Mouse (Mus musculus) liver, embryonic 12.5 days (tissue): ENCODE data around the gene Zfp618. TPM values are rescaled to one million over a fixed set of nuclear protein-coding genes. Genes with fewer than 3 reads are reported as not detected.
A peak's percentile ranks its signal among the peaks of the same experiment; 100 is the strongest.

ENCODE experiments used
- ATAC-seq: fragments of 200-750 bp; cut with Nextera tagmentation; 2 replicates; pipeline ENCODE4 v1.8.0; 2017; ENCODE audit warnings: moderate number of reproducible peaks, mild to moderate bottlenecking, moderate library complexity
- H3K27ac ChIP-seq: fragments of 300-500 bp; sonication (generic); 2 replicates; pipeline ENCODE4 v1.5.1; 2016; ENCODE audit warnings: mild to moderate bottlenecking
- H3K27me3 ChIP-seq: fragments of 300-500 bp; sonication (generic); replicated peaks from 2 replicates; pipeline ENCODE4 v1.6.1; 2016; ENCODE audit warnings: mild to moderate bottlenecking, moderate library complexity
- H3K36me3 ChIP-seq: fragments of 300-500 bp; sonication (generic); 2 replicates; pipeline ENCODE4 v1.6.1; 2016; ENCODE audit warnings: mild to moderate bottlenecking, moderate library complexity
- H3K4me1 ChIP-seq: fragments of 300-500 bp; sonication (generic); 2 replicates; pipeline ENCODE4 v1.6.1; 2016
- H3K4me2 ChIP-seq: fragments of 300-500 bp; sonication (generic); 2 replicates; pipeline ENCODE4 v1.6.1; 2016; ENCODE audit warnings: mild to moderate bottlenecking, moderate library complexity
- H3K4me3 ChIP-seq: fragments of 300-500 bp; sonication (generic); 2 replicates; pipeline ENCODE4 v1.5.1; 2016; ENCODE audit warnings: mild to moderate bottlenecking, moderate library complexity
- H3K9ac ChIP-seq: fragments of 300-500 bp; sonication (generic); 2 replicates; pipeline ENCODE4 v1.6.1; 2016; ENCODE audit warnings: mild to moderate bottlenecking, moderate library complexity
- H3K9me3 ChIP-seq: fragments of 300-500 bp; sonication (generic); replicated peaks from 2 replicates; pipeline ENCODE4 v1.6.1; 2016; ENCODE audit warnings: mild to moderate bottlenecking, moderate library complexity
- WGBS: fragments of 180-500 bp; shearing (Covaris S2); methylation state at CpG from one replicate; pipeline ENCODE4 v1.1.7; 2016; ENCODE audit not compliant: insufficient replicate concordance; 5-methylcytosine and 5-hydroxymethylcytosine counted together
- polyA plus RNA-seq: library from polyadenylated mRNA; unstranded; fragments of >200 nt; fragmentation: Nextera tagmentation; extraction: Ambion mirVana; gene quantifications from 2 replicates; pipeline ENCODE4 v1.2.1, GENCODE M21; 2016

Zfp618 gene
- polyA plus RNA-seq, result 4.4 and 5.8 TPM in 2 replicates

DNA sequence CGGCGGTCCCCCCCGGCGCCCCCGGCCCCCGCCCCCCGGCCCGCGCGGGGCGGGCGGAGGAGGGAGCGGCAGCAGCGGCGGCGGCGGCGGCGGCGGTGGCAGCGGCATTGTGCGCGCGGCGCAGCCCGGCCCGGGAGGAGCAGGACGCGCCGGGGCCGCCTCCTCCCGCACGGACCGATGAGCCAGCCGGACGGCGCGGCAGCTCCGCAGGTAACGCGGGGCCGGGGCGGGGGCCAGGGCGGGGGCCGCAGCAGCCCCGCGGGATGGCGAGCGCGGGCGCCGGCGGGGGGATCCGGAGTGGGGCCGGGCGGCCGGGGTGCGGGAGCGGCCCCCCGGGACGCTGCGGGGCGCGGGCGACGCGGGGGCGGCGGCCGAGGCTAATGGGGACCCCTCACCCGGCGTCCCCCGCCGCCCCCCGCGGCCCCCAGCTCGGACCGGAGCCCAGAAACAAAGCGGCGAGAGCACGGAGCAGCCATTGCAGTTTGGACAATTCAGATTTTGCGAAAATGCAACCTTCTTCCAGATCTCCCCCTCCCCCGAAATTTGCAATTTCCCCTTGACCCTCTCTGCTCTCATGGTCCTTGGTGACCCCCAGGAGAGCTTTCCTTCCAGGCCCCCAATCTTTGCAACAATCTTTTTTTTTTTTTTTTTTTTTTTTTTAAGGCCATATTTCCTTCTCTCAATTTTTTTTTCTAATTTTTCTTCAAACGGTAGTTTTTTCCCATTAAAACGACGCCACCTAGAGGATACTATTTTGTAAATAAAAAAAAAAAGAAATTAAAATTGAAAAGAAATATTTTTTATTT, at the start of gene Zfp618:
Gene Zfp618 (plus strand): TSS at position 77 of the 806 bp plus-strand sequence.
- Histone ChIP-seq H3K9me3 (no peaks in the 10 kb centered on the region), H3K9ac (peak within 1 kb of the TSS; percentile 61), H3K4me3 (peak within 1 kb of the TSS; percentile 62), H3K36me3 (no peaks in the 10 kb centered on the region), H3K27me3 (peaks cover 41% of the 10 kb centered on the region), H3K4me2 (peak within 1 kb of the TSS; percentile 63), H3K4me1 (0 out of 2 replicates have a peak, but pooled peaks cover 4% of the 10 kb centered on the region), H3K27ac (peak within 1 kb of the TSS; percentile 56; the same call in 1 of the 2 replicates)
- no peak for ATAC-seq
- WGBS, result under 1% methylated on average over 50 of the region's 86 CpGs

GRCm38 (mm10) chr4:62917056-62917455, 48.3 kb upstream of the Zfp618 start:
- no peak for ATAC-seq
- no peaks in the 10 kb centered on the region for H3K27me3 ChIP-seq
- H3K27ac ChIP-seq, result no peak overlapping the region
- H3K36me3 ChIP-seq, result no peaks in the 10 kb centered on the region
- H3K4me2 ChIP-seq, result no peak overlapping the region
- H3K4me3 ChIP-seq, result no peak overlapping the region
- 80% methylated on average over 8 of the region's 8 CpGs for WGBS
- H3K4me1 ChIP-seq, result no peaks in the 10 kb centered on the region
- no peak overlapping the region for H3K9ac ChIP-seq
- no peaks in the 10 kb centered on the region for H3K9me3 ChIP-seq

GRCm38 (mm10) chr4:62933798-62934197, 31.6 kb upstream of the Zfp618 start:
- Histone ChIP-seq H3K4me2 (no peak overlapping the region), H3K36me3 (no peaks in the 10 kb centered on the region), H3K9ac (no peak overlapping the region), H3K4me3 (no peak overlapping the region), H3K9me3 (0 out of 2 replicates have a peak, but pooled peaks cover 3% of the 10 kb centered on the region), H3K4me1 (no peaks in the 10 kb centered on the region), H3K27ac (no peak overlapping the region), H3K27me3 (no peaks in the 10 kb centered on the region)
- WGBS, result 71% methylated on average over 4 of the region's 4 CpGs
- ATAC-seq, result no peak

GRCm38 (mm10) chr4:62935589-62936218, 29.7 kb upstream of the Zfp618 start:
- Histone ChIP-seq H3K4me3 (no peak overlapping the region), H3K4me1 (no peaks in the 10 kb centered on the region)
- 73% methylated on average over 11 of the region's 11 CpGs for WGBS

DNA sequence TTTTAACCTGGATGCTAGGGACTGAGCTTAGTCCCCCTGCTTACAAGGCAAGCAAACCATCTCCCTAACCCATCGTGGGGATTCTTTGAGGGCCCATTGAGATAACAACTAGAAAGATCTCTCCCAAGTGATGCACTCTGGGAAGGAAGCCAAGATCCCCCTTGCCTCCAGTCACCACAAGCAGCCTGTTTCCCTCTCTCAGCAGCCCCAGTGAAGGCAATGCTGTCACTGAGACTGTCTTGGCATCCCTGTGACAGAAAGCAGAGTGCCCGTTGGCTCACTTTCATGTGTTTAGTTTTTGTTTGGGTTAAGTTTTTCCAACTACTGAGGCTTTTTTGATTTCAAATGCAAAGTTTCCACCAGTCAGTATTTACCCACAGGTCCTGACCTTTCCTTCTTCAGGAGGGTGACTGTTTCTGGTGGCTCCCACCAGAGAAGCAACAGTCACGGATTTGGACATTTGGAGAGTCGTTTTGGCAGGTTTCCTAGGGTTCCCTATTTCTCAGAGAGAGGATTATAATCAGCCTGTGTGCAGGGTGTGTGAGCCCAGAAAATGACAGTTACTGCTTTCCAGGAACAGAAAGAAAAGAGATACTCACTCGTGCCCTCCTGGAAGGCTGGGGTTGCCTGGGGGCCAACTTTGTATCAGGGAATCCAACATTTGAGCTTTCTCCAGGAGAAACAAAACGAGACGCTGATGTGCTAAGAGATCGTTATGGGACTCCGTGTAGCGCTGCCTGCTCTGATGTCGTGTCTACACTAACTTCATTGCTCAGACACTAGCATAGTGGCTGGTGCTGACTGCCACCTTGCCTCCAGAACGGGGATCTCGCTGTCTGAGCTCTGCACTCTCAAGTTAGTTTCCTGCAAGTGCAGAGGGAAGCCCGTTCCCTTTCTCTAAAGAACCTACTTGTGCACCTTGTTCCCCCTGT, 23.1 kb upstream of the Zfp618 start:
- Histone ChIP-seq H3K27me3 (no peaks in the 10 kb centered on the region), H3K4me2 (no peak overlapping the region), H3K4me1 (no peaks in the 10 kb centered on the region), H3K9me3 (no peaks in the 10 kb centered on the region), H3K9ac (no peak overlapping the region), H3K4me3 (no peak overlapping the region), H3K36me3 (no peaks in the 10 kb centered on the region), H3K27ac (no peak overlapping the region)
- 57% methylated on average over 14 of the region's 14 CpGs for WGBS
- no peak for ATAC-seq

More at GRCm38 (mm10) chr4:62935589-62936218, 29.7 kb upstream of the Zfp618 start:
- ATAC-seq, result no peak
- Histone ChIP-seq H3K27me3 (no peaks in the 10 kb centered on the region), H3K36me3 (no peaks in the 10 kb centered on the region), H3K9ac (no peak overlapping the region), H3K9me3 (0 out of 2 replicates have a peak, but pooled peaks cover 3% of the 10 kb centered on the region), H3K27ac (no peak overlapping the region), H3K4me2 (no peak overlapping the region)

DNA sequence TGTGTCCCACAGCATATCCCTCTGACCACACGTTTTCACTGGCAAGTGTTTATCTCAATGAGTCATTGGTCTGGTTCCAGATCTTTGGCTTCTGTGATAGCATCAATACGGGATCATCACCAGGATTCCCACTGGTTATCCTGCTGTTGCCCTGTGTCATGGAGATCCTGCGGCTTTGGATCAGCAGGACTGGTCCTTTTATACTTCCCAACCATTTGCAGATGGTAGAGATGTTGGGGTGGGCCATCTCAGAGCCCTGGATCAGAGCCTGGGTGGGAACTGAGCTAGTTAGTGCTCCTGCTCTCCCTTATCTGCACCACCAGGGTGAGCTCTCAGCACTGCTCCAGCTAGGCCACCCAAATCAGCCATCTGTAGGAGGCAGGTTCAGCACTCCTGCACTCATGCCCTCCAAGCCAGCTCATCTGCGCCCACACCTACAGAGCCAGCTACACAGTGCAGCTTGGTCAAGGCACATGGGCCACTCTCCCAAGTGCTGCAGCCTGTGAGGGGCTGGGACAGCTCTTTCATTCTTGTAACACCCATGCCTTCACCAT, 21.0 kb upstream of the Zfp618 start:
- no peaks in the 10 kb centered on the region for H3K9me3 ChIP-seq
- H3K27ac ChIP-seq, result no peak overlapping the region
- 41% methylated on average over 4 of the region's 4 CpGs for WGBS
- no peak overlapping the region for H3K4me3 ChIP-seq
- H3K4me2 ChIP-seq, result no peak overlapping the region
- no peak for ATAC-seq
- no peaks in the 10 kb centered on the region for H3K27me3 ChIP-seq
- no peaks in the 10 kb centered on the region for H3K36me3 ChIP-seq
- H3K4me1 ChIP-seq, result no peaks in the 10 kb centered on the region
- no peak overlapping the region for H3K9ac ChIP-seq

DNA sequence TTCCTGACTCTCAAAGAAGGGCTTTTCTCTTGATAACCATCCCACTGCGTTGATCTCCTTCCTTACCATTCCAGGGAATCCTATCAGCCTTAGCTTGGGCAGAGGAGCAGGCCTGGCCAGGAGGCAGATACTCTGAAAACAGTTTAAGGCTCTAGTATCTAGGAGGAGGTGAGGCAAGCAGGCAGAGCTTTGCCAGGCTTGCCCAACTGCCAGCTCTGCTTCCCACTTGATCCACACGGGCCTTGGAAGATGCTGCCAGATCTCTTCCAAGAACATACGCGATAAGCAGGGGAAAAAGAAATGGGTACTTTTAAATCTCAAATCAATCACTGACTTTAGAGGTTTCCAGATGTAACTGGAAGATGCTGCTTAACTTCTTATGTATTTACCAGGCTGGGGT, 1.6 kb upstream of the Zfp618 start:
- no peaks in the 10 kb centered on the region for H3K36me3 ChIP-seq
- ATAC-seq, result no peak
- WGBS, result 61% methylated on average over 4 of the region's 4 CpGs
- no peak overlapping the region for H3K27ac ChIP-seq
- H3K4me2 ChIP-seq, result no peak overlapping the region
- no peaks in the 10 kb centered on the region for H3K9me3 ChIP-seq
- no peaks in the 10 kb centered on the region for H3K4me1 ChIP-seq
- peaks cover 41% of the 10 kb centered on the region for H3K27me3 ChIP-seq
- H3K4me3 ChIP-seq, result no peak overlapping the region
- no peak overlapping the region for H3K9ac ChIP-seq

DNA sequence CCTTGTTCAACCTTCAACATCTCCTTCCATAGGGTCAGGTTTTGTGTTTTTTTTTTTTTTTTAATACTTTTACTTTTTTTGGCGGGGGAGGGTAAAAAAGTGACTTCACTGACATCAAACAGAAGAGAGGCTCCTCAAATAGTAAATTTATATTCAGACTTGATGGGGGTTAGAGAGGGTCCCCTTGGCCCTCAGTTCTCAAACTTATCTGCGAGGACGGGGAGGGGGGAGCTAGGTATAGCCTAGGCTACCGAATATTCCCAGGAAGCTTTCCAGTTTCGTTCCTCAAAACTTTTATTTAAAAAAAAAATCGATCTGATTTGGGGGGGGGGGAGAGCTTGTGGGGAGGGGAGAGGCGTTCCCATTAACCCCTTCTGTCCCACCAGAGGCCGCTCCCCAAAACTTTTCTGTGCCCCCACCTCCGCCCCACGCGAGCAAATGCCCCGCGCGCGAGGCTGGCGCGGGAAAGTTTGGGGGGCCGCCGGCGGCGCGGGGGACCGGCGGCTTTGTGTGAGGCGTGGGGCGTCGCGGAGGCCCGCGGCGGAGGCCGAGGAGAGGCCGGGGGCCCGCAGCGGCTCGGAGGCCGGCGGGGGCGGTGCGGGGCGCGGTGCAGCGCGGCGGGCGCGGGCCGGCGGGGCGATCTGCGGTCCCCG, 403 bp upstream of the Zfp618 start:
- Histone ChIP-seq H3K27ac (0 out of 2 replicates have a peak overlapping the region, but pooled peaks have one; percentile 36), H3K9me3 (no peaks in the 10 kb centered on the region), H3K4me2 (peak overlapping the region; percentile 56), H3K27me3 (peaks cover 41% of the 10 kb centered on the region), H3K4me1 (0 out of 2 replicates have a peak, but pooled peaks cover 4% of the 10 kb centered on the region), H3K9ac (peak overlapping the region; percentile 61), H3K4me3 (peak overlapping the region; percentile 62), H3K36me3 (no peaks in the 10 kb centered on the region)
- no peak for ATAC-seq
- WGBS, result 4% methylated on average over 29 of the region's 52 CpGs

GRCm38 (mm10) chr4:62969526-62969925, 4.2 kb downstream of the Zfp618 start:
- WGBS, result 49% methylated on average over 5 of the region's 5 CpGs
- H3K4me2 ChIP-seq, result no peak overlapping the region

GRCm38 (mm10) chr4:62971991-62972390, 6.6 kb downstream of the Zfp618 start:
- 0 out of 2 replicates have a peak, but pooled peaks cover 11% of the 10 kb centered on the region for H3K4me1 ChIP-seq
- 55% methylated on average over 1 of the region's 1 CpGs for WGBS
- no peak overlapping the region for H3K9ac ChIP-seq
- H3K36me3 ChIP-seq, result no peaks in the 10 kb centered on the region
- H3K9me3 ChIP-seq, result no peaks in the 10 kb centered on the region
- no peak for ATAC-seq
- H3K27ac ChIP-seq, result no peak overlapping the region
- H3K27me3 ChIP-seq, result no peaks in the 10 kb centered on the region
- H3K4me2 ChIP-seq, result no peak overlapping the region
- no peak overlapping the region for H3K4me3 ChIP-seq

More at GRCm38 (mm10) chr4:62969526-62969925, 4.2 kb downstream of the Zfp618 start:
- ATAC-seq, result no peak
- Histone ChIP-seq H3K27ac (no peak overlapping the region), H3K27me3 (peaks cover 18% of the 10 kb centered on the region), H3K4me3 (no peak overlapping the region), H3K36me3 (no peaks in the 10 kb centered on the region), H3K9me3 (no peaks in the 10 kb centered on the region), H3K9ac (no peak overlapping the region), H3K4me1 (0 out of 2 replicates have a peak, but pooled peaks cover 11% of the 10 kb centered on the region)

DNA sequence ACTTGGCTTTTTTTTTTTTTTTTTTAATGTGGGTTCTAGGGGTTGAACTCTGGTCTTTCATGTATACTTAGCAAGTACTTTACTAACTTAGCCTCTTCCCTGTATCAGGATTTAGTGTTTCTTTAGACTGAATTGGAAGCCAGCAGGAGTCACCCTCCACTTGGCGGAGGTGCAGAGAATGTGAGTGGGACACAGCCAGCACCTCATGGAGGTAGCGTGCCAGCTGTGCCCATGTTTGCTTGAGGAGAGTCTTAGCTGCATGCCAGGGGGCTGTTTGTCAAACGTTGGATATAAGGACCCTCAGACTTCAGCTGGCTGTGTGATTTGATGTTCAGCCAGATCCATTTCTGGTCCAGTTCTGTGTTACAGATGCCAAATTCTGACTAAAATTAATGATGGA, 7.7 kb downstream of the Zfp618 start:
- Histone ChIP-seq H3K4me2 (no peak overlapping the region), H3K36me3 (no peaks in the 10 kb centered on the region), H3K9ac (no peak overlapping the region), H3K4me3 (no peak overlapping the region), H3K4me1 (0 out of 2 replicates have a peak, but pooled peaks cover 11% of the 10 kb centered on the region), H3K27ac (no peak overlapping the region), H3K27me3 (no peaks in the 10 kb centered on the region), H3K9me3 (no peaks in the 10 kb centered on the region)
- 59% methylated on average over 3 of the region's 3 CpGs for WGBS
- ATAC-seq, result no peak
